Mouse (Mus musculus) embryonic facial prominence, embryonic 14.5 days (tissue): ENCODE data around the gene Bcr. TPM values are rescaled to one million over a fixed set of nuclear protein-coding genes. Genes with fewer than 3 reads are reported as not detected.
A peak's percentile ranks its signal among the peaks of the same experiment; 100 is the strongest.

Source experiments
- ATAC-seq: fragments of 200-750 bp; cut with Nextera tagmentation; 2 replicates; pipeline ENCODE4 v1.8.0; 2017; ENCODE audit warnings: low read depth, moderate number of reproducible peaks, moderate TSS enrichment
- DNase-seq: peaks from one replicate; pipeline ENCODE4 v3.0.0-alpha.2; 2015; ENCODE audit warnings: low spot score
- H3K27ac ChIP-seq: fragments of 300-500 bp; sonication (generic); replicated peaks from 2 replicates; pipeline ENCODE4 v1.5.1; 2014; ENCODE audit warnings: low read depth, mild to moderate bottlenecking, low read length, moderate library complexity
- H3K27me3 ChIP-seq: fragments of 300-500 bp; sonication (generic); replicated peaks from 2 replicates; pipeline ENCODE4 v1.6.1; 2014; ENCODE audit warnings: low read length; ENCODE audit not compliant: control insufficient read depth, insufficient read depth
- H3K36me3 ChIP-seq: fragments of 300-500 bp; sonication (generic); 2 replicates; pipeline ENCODE4 v1.6.1; 2014; ENCODE audit warnings: low read length, mixed read lengths; ENCODE audit not compliant: control insufficient read depth, insufficient read depth
- H3K4me1 ChIP-seq: fragments of 300-500 bp; sonication (generic); 2 replicates; pipeline ENCODE4 v1.6.1; 2014; ENCODE audit warnings: antibody characterized with exemption, low read length; ENCODE audit not compliant: control insufficient read depth, insufficient read depth
- H3K4me2 ChIP-seq: fragments of 300-500 bp; sonication (generic); 2 replicates; pipeline ENCODE4 v1.6.1; 2014; ENCODE audit warnings: low read depth, mild to moderate bottlenecking, low read length, moderate library complexity, mixed read lengths
- H3K4me3 ChIP-seq: fragments of 300-500 bp; sonication (generic); 2 replicates; pipeline ENCODE4 v1.5.1; 2014; ENCODE audit warnings: low read depth, mild to moderate bottlenecking, low read length
- H3K9ac ChIP-seq: fragments of 300-500 bp; sonication (generic); 2 replicates; pipeline ENCODE4 v1.6.1; 2014; ENCODE audit warnings: low read depth, mild to moderate bottlenecking, low read length, moderate library complexity, mixed read lengths
- H3K9me3 ChIP-seq: fragments of 300-500 bp; sonication (generic); 2 replicates; pipeline ENCODE4 v1.6.1; 2016; ENCODE audit warnings: low read length; ENCODE audit not compliant: control insufficient read depth
- WGBS: fragments of 180-500 bp; shearing (Covaris S2); extraction: QIAGEN DNeasy Blood & Tissue Kit; methylation state at CpG from one replicate; pipeline ENCODE4 v1.1.7; 2014; 5-methylcytosine and 5-hydroxymethylcytosine counted together
- polyA plus RNA-seq: library from polyadenylated mRNA; unstranded; fragments of >200 nt; fragmentation: Nextera tagmentation; extraction: Ambion mirVana; gene quantifications from 2 replicates; pipeline ENCODE4 v1.2.1, GENCODE M21; 2014

The Bcr gene
- polyA plus RNA-seq, 1 experiment from 2014 or later, result 8.1 TPM

- DNase-seq, result peak; percentile 68
- WGBS, result 51% methylated on average over 22 of the region's 22 CpGs
These were observed 33.0 kb downstream of the Bcr start for GRCm38 (mm10) chr10:75093252-75093987.

GRCm38 (mm10) chr10:75094338-75094737 is 33.9 kb downstream of the Bcr start:
- H3K9me3 ChIP-seq, result no peaks in the 10 kb centered on the region
- no peak overlapping the region for H3K4me3 ChIP-seq
- no peak for DNase-seq
- no peak for ATAC-seq
- no peaks in the 10 kb centered on the region for H3K27me3 ChIP-seq
- H3K27ac ChIP-seq, result no peak overlapping the region
- no peaks in the 10 kb centered on the region for H3K36me3 ChIP-seq
- H3K9ac ChIP-seq, result no peak overlapping the region
- H3K4me2 ChIP-seq, result no peak overlapping the region
- WGBS, result 96% methylated on average over 1 of the region's 1 CpGs
- 0 out of 2 replicates have a peak, but pooled peaks cover 11% of the 10 kb centered on the region for H3K4me1 ChIP-seq

More at GRCm38 (mm10) chr10:75093252-75093987, 33.0 kb downstream of the Bcr start:
- H3K4me3 ChIP-seq, result no peak overlapping the region
- no peak overlapping the region for H3K27ac ChIP-seq
- no peak overlapping the region for H3K4me2 ChIP-seq
- H3K9me3 ChIP-seq, result no peaks in the 10 kb centered on the region
- H3K27me3 ChIP-seq, result no peaks in the 10 kb centered on the region
- 0 out of 2 replicates have a peak, but pooled peaks cover 6% of the 10 kb centered on the region for H3K4me1 ChIP-seq
- ATAC-seq, result peak; percentile 42; the same call in 1 of the 2 replicates
- no peak overlapping the region for H3K9ac ChIP-seq
- H3K36me3 ChIP-seq, result no peaks in the 10 kb centered on the region

GRCm38 (mm10) chr10:75095216-75095615 is 34.8 kb downstream of the Bcr start:
- Histone ChIP-seq H3K27me3 (no peaks in the 10 kb centered on the region), H3K36me3 (no peaks in the 10 kb centered on the region), H3K27ac (no peak overlapping the region), H3K9ac (no peak overlapping the region), H3K4me1 (peaks cover 13% of the 10 kb centered on the region; the same call in 1 of the 2 replicates), H3K9me3 (no peaks in the 10 kb centered on the region), H3K4me2 (no peak overlapping the region), H3K4me3 (no peak overlapping the region)
- ATAC-seq (no peak), DNase-seq (no peak)
- WGBS, result 97% methylated on average over 7 of the region's 7 CpGs

GRCm38 (mm10) chr10:75098446-75099183 is 38.2 kb downstream of the Bcr start:
- peak; percentile 78; the same call in 1 of the 2 replicates for ATAC-seq
- 27% methylated on average over 10 of the region's 10 CpGs for WGBS

GRCm38 (mm10) chr10:75100298-75100697 is 39.9 kb downstream of the Bcr start:
- Histone ChIP-seq H3K4me3 (no peak overlapping the region), H3K9me3 (no peaks in the 10 kb centered on the region), H3K4me2 (no peak overlapping the region), H3K9ac (no peak overlapping the region), H3K27ac (peak overlapping the region; percentile 29; the same call in 1 of the 2 replicates), H3K36me3 (no peaks in the 10 kb centered on the region), H3K27me3 (no peaks in the 10 kb centered on the region), H3K4me1 (peaks cover 33% of the 10 kb centered on the region)
- 68% methylated on average over 7 of the region's 7 CpGs for WGBS
- no peak; the same call in 1 of the 2 replicates for ATAC-seq
- peak; percentile 67 for DNase-seq

More at GRCm38 (mm10) chr10:75098446-75099183, 38.2 kb downstream of the Bcr start:
- Histone ChIP-seq H3K27me3 (no peaks in the 10 kb centered on the region), H3K4me2 (no peak overlapping the region), H3K36me3 (no peaks in the 10 kb centered on the region), H3K27ac (no peak overlapping the region), H3K4me1 (peaks cover 18% of the 10 kb centered on the region; the same call in 1 of the 2 replicates), H3K9me3 (no peaks in the 10 kb centered on the region), H3K4me3 (no peak overlapping the region), H3K9ac (no peak overlapping the region)
- DNase-seq, result peak; percentile 61

- H3K4me1 ChIP-seq, result peaks cover 52% of the 10 kb centered on the region
- DNase-seq (no peak), ATAC-seq (no peak)
- no peak overlapping the region for H3K27ac ChIP-seq
- no peaks in the 10 kb centered on the region for H3K27me3 ChIP-seq
- H3K36me3 ChIP-seq, result no peaks in the 10 kb centered on the region
- WGBS, result 77% methylated on average over 2 of the region's 2 CpGs
- H3K9ac ChIP-seq, result no peak overlapping the region
- H3K4me3 ChIP-seq, result no peak overlapping the region
- no peak overlapping the region for H3K4me2 ChIP-seq
- H3K9me3 ChIP-seq, result no peaks in the 10 kb centered on the region
These were observed 43.1 kb downstream of the Bcr start for GRCm38 (mm10) chr10:75103502-75103901.

GRCm38 (mm10) chr10:75104191-75105098 is 44.1 kb downstream of the Bcr start:
- H3K9ac ChIP-seq, result no peak overlapping the region
- H3K9me3 ChIP-seq, result no peaks in the 10 kb centered on the region
- H3K36me3 ChIP-seq, result no peaks in the 10 kb centered on the region
- peaks cover 47% of the 10 kb centered on the region for H3K4me1 ChIP-seq
- WGBS, result 45% methylated on average over 8 of the region's 9 CpGs
- H3K4me2 ChIP-seq, result no peak overlapping the region
- DNase-seq (peak; percentile 71), ATAC-seq (0 out of 2 replicates have a peak, but pooled peaks have one; percentile 16)
- no peak overlapping the region for H3K4me3 ChIP-seq
- H3K27me3 ChIP-seq, result no peaks in the 10 kb centered on the region
- peak overlapping the region; percentile 21; the same call in 1 of the 2 replicates for H3K27ac ChIP-seq

- H3K4me3 ChIP-seq, result no peak overlapping the region
- no peak overlapping the region for H3K9ac ChIP-seq
- H3K4me1 ChIP-seq, result peaks cover 47% of the 10 kb centered on the region
- WGBS, result 72% methylated on average over 4 of the region's 4 CpGs
- H3K27ac ChIP-seq, result peak overlapping the region; percentile 21; the same call in 1 of the 2 replicates
- ATAC-seq, result peak; percentile 48; the same call in 1 of the 2 replicates
- no peaks in the 10 kb centered on the region for H3K9me3 ChIP-seq
- H3K4me2 ChIP-seq, result no peak overlapping the region
- DNase-seq, result peak; percentile 35
- H3K27me3 ChIP-seq, result no peaks in the 10 kb centered on the region
- no peaks in the 10 kb centered on the region for H3K36me3 ChIP-seq
These were observed 44.7 kb downstream of the Bcr start for GRCm38 (mm10) chr10:75105099-75105461.
